Mouse (Mus musculus): ENCODE measurements at regions not wholly inside any gene's neighbourhood (a gene's known extent, or its start where the extent isn't known, plus 50 kb on each side); places are given as distances from the start of the nearest gene placed in this dataset.

GRCm38 (mm10) chrX:98375437-98375836 lies 226.9 kb downstream of the Ar start:
- peak in 1 of 2 experiments; percentile 17 for DNase-seq (ENCODE audit: low spot score in 2 of 2)

- peak; percentile 20 to 59 for DNase-seq (ENCODE audit: low spot score in 2 of 2)
These were observed 231.8 kb downstream of the Ar start for GRCm38 (mm10) chrX:98380247-98380905.

- no peak for DNase-seq (ENCODE audit: low spot score in 2 of 2)
These were observed 235.4 kb downstream of the Ar start for GRCm38 (mm10) chrX:98384017-98384416.

GRCm38 (mm10) chrX:98392376-98392775 lies 243.8 kb downstream of the Ar start:
- DNase-seq (ENCODE audit: low spot score in 2 of 2) = no peak

- DNase-seq (ENCODE audit: low spot score in 2 of 2) = no peak
These were observed 260.5 kb downstream of the Ar start for GRCm38 (mm10) chrX:98409090-98409489.

GRCm38 (mm10) chrX:98419437-98419836 lies 270.9 kb downstream of the Ar start:
- no peak for DNase-seq (ENCODE audit: low spot score in 2 of 2)

- no peak for DNase-seq (ENCODE audit: low spot score in 2 of 2)
These were observed 303.5 kb downstream of the Ar start for GRCm38 (mm10) chrX:98452026-98452425.

GRCm38 (mm10) chrX:98476473-98477254 lies 328.1 kb downstream of the Ar start:
- no peak for DNase-seq (ENCODE audit: low spot score in 2 of 2)
